Mouse (Mus musculus): Measurements from ENCODE around the gene Rtn2. TPM values are rescaled to one million over a fixed set of nuclear protein-coding genes. Genes with fewer than 3 reads are reported as not detected.
"Not testable (repeated sequence)": the region's sequence is repeated elsewhere in the genome, so short reads cannot be mapped to it uniquely, and the experiment has no call there.

Gene Rtn2
- polyA plus RNA-seq, 1 experiment = 19.9 TPM

DNA sequence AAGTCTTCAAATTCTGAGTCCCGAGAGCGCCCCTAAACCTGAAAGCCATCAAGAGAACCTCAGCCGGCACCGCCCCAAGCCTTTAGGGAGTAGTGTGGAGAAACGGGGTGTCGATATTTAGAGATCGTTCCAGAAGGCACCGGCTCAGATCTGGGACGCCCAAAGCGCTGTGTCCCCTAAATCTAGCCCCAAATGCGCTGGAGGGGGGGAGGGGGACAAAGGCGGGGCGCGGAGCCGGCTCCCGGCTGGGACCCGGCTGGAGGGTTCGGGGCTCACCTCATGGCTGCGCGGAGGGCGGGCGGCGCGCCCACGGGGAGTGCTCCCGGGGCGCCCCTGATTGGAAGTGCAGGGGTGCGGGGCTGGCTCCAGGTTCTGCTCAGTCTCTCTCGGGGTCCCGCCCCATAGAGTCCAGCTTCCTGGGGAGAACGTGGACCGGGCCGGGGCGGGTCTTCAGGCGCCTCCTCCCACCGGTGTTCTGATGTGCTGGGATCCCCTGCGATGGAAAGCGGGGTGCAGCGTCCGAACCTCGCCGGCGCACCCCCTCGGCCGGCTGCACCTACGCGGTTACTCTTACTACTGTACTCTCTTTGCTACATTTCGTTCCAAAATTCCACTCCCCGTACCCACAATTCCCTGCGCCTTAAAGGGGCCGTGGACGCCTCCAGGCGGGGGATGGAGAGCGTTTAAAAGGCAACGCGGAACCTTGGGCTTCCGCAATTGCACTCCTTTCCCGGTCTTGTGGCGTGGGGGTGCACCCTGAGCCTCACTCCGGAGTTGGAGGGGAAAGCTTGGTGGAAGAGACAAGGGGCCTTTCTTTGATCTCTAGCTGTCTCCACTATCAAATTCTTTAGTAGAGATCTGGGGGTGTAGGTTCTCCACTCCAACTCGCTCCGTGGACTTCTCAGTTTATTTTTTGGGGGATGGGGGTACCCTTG, 10.9 kb upstream of the Rtn2 start, which contains the start of gene Vasp:
TSS of gene Vasp (minus strand) at position 580 of the 935 bp plus-strand sequence.
- Histone ChIP-seq H3K27me3 (ENCODE audit: control insufficient read depth, insufficient read depth, low read length) (no peaks in the 10 kb centered on the region), H3K36me3 (ENCODE audit: control insufficient read depth, insufficient read depth, low read length) (no peaks in the 10 kb centered on the region), H3K27ac (ENCODE audit: control insufficient read depth, insufficient read depth, low read length) (peak within 1 kb of the TSS; percentile 83), H3K4me3 (ENCODE audit: control insufficient read depth, insufficient read depth, low read length) (peak within 1 kb of the TSS; percentile 90), H3K4me1 (replicated peaks; ENCODE audit: control insufficient read depth, insufficient read depth, low read length) (peaks cover 38% of the 10 kb centered on the region)
- under 1% methylated on average over 62 of the region's 62 CpGs for WGBS
- no peak for TF ChIP-seq CTCF (IDR thresholded peaks at IDR 0.05; ENCODE audit: borderline replicate concordance, control insufficient read depth, extremely low read depth, insufficient read depth, low read length, poor library complexity)
- TF ChIP-seq POLR2A (IDR thresholded peaks at IDR 0.05; ENCODE audit: control insufficient read depth, extremely low read depth, insufficient read depth, low read length, poor library complexity) = peak; percentile 85; the same call in 1 of the 2 replicates
- DNase-seq = peak; percentile 88

GRCm38 (mm10) chr7:19272173-19272764, 10.2 kb upstream of the Rtn2 start:
- H3K4me1 ChIP-seq (replicated peaks; ENCODE audit: control insufficient read depth, insufficient read depth, low read length) = peaks cover 30% of the 10 kb centered on the region
- H3K36me3 ChIP-seq (ENCODE audit: control insufficient read depth, insufficient read depth, low read length) = no peaks in the 10 kb centered on the region
- DNase-seq = peak; percentile 90
- TF ChIP-seq POLR2A (IDR thresholded peaks at IDR 0.05; ENCODE audit: control insufficient read depth, extremely low read depth, insufficient read depth, low read length, poor library complexity) = peak; percentile 31; the same call in 1 of the 2 replicates
- no peak for TF ChIP-seq CTCF (IDR thresholded peaks at IDR 0.05; ENCODE audit: borderline replicate concordance, control insufficient read depth, extremely low read depth, insufficient read depth, low read length, poor library complexity)
- H3K27me3 ChIP-seq (ENCODE audit: control insufficient read depth, insufficient read depth, low read length) = no peaks in the 10 kb centered on the region
- peak overlapping the region; percentile 83 for H3K27ac ChIP-seq (ENCODE audit: control insufficient read depth, insufficient read depth, low read length)
- H3K4me3 ChIP-seq (ENCODE audit: control insufficient read depth, insufficient read depth, low read length) = peak overlapping the region; percentile 90
- WGBS = 2% methylated on average over 36 of the region's 36 CpGs

GRCm38 (mm10) chr7:19276253-19276652, 6.2 kb upstream of the Rtn2 start:
- H3K27me3 ChIP-seq (ENCODE audit: control insufficient read depth, insufficient read depth, low read length) = peaks cover 5% of the 10 kb centered on the region; the same call in 1 of the 2 replicates
- no peaks in the 10 kb centered on the region for H3K36me3 ChIP-seq (ENCODE audit: control insufficient read depth, insufficient read depth, low read length)
- H3K4me3 ChIP-seq (ENCODE audit: control insufficient read depth, insufficient read depth, low read length) = no peak overlapping the region
- H3K27ac ChIP-seq (ENCODE audit: control insufficient read depth, insufficient read depth, low read length) = no peak overlapping the region
- no peak for DNase-seq
- TF ChIP-seq CTCF (IDR thresholded peaks at IDR 0.05; ENCODE audit: borderline replicate concordance, control insufficient read depth, extremely low read depth, insufficient read depth, low read length, poor library complexity) (no peak), POLR2A (IDR thresholded peaks at IDR 0.05; ENCODE audit: control insufficient read depth, extremely low read depth, insufficient read depth, low read length, poor library complexity) (no peak)
- WGBS = 64% methylated on average over 4 of the region's 4 CpGs
- H3K4me1 ChIP-seq (replicated peaks; ENCODE audit: control insufficient read depth, insufficient read depth, low read length) = peaks cover 6% of the 10 kb centered on the region

DNA sequence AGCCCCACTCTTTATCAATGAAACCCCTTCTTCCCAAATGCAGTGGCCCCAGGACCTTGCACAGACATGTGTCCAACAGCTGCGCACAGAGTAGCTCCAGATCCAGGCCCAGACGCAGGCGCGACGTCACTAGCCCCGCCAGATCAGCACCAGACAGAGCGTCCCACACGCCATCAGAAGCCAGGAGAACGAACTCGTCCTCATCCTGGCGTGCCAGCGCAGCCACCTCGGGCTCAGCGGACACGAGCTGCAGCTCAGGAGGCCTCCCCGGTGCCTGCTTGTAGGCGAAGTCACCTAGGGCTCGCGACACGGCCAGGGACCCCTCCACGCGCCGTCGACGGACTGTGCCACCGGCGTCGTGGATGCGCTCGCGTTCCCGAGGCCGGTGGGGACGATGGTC, 3.4 kb upstream of the Rtn2 start:
- TF ChIP-seq POLR2A (IDR thresholded peaks at IDR 0.05; ENCODE audit: control insufficient read depth, extremely low read depth, insufficient read depth, low read length, poor library complexity) = no peak
- no peak for TF ChIP-seq CTCF (IDR thresholded peaks at IDR 0.05; ENCODE audit: borderline replicate concordance, control insufficient read depth, extremely low read depth, insufficient read depth, low read length, poor library complexity)
- H3K36me3 ChIP-seq (ENCODE audit: control insufficient read depth, insufficient read depth, low read length) = no peaks in the 10 kb centered on the region
- no peak for DNase-seq
- no peak overlapping the region for H3K27ac ChIP-seq (ENCODE audit: control insufficient read depth, insufficient read depth, low read length)
- 9% methylated on average over 34 of the region's 34 CpGs for WGBS
- peaks cover 10% of the 10 kb centered on the region for H3K4me1 ChIP-seq (replicated peaks; ENCODE audit: control insufficient read depth, insufficient read depth, low read length)
- no peak overlapping the region for H3K4me3 ChIP-seq (ENCODE audit: control insufficient read depth, insufficient read depth, low read length)
- H3K27me3 ChIP-seq (ENCODE audit: control insufficient read depth, insufficient read depth, low read length) = peaks cover 16% of the 10 kb centered on the region

- Histone ChIP-seq H3K4me1 (replicated peaks; ENCODE audit: control insufficient read depth, insufficient read depth, low read length) (peaks cover 10% of the 10 kb centered on the region), H3K36me3 (ENCODE audit: control insufficient read depth, insufficient read depth, low read length) (no peaks in the 10 kb centered on the region), H3K4me3 (ENCODE audit: control insufficient read depth, insufficient read depth, low read length) (no peak within 1 kb of the TSS), H3K27me3 (ENCODE audit: control insufficient read depth, insufficient read depth, low read length) (peaks cover 18% of the 10 kb centered on the region), H3K27ac (ENCODE audit: control insufficient read depth, insufficient read depth, low read length) (no peak within 1 kb of the TSS)
- DNase-seq = peak; percentile 35
- no peak for TF ChIP-seq CTCF (IDR thresholded peaks at IDR 0.05; ENCODE audit: borderline replicate concordance, control insufficient read depth, extremely low read depth, insufficient read depth, low read length, poor library complexity)
- TF ChIP-seq POLR2A (IDR thresholded peaks at IDR 0.05; ENCODE audit: control insufficient read depth, extremely low read depth, insufficient read depth, low read length, poor library complexity) = no peak
- WGBS = 2% methylated on average over 46 of the region's 46 CpGs
Measured at GRCm38 (mm10) chr7:19279581-19280114, 2.8 kb upstream of the Rtn2 start, which contains the start of gene Ppm1n. Gene Ppm1n (minus strand): TSS chr7:19280064.

DNA sequence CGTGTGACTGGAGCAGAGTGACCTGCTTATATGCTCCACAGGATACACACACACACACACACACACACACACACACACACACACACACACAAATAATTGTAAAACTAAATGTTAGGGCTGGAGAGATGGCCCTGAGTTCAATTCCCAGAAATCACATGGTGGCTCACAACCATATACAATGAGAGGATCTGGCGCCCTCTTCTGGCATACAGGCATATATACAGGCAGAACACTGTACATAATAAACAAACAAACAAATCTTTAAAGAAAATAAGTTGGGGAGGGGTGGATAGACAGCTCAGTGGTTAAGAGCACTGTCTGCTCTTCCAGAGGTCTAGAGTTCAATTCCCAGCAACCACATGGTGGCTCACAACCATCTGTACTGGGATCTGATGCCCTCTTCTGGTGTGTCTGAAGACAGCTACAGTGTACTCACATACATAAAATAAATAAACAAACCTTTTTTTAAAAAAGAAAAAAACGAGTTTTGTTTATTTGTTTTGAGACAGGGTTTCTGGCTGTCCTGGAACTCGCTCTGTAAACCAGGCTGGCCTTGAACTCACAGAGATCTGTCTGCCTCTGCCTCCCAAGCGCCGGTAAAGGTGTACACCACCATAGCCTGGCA, 632 bp upstream of the Rtn2 start:
- 43% methylated on average over 6 of the region's 6 CpGs for WGBS
- not testable (repeated sequence) for DNase-seq; H3K4me3 ChIP-seq (ENCODE audit: control insufficient read depth, insufficient read depth, low read length); H3K27ac ChIP-seq (ENCODE audit: control insufficient read depth, insufficient read depth, low read length); H3K36me3 ChIP-seq (ENCODE audit: control insufficient read depth, insufficient read depth, low read length)
- H3K4me1 ChIP-seq (replicated peaks; ENCODE audit: control insufficient read depth, insufficient read depth, low read length) = peaks cover 10% of the 10 kb centered on the region
- peaks cover 18% of the 10 kb centered on the region for H3K27me3 ChIP-seq (ENCODE audit: control insufficient read depth, insufficient read depth, low read length)

Measured in thymus, adult 2 months (tissue).